ENCODE assay signal across 18 mouse cellular contexts in genomic region chr8:118290266-118290665, GRCm38 (mm10). TPM values are rescaled to one million over a fixed set of nuclear protein-coding genes. Genes with fewer than 3 reads are reported as not detected.
DNase-seq lines count a peak whose midpoint lies in the region; ATAC-seq and TF ChIP-seq lines count a peak whose summit lies in the region.
"Had no signal": no experiment of that assay in that cellular context is flagged by ENCODE, and none has a peak within 500 bp of the region (broad histone marks: within the 10 kb centered on the region; RNA-seq: fewer than 3 reads in every experiment).

No protein-coding gene starts in this region.

- 50% methylated on average over 6 of the region's 6 CpGs for WGBS in hindbrain, embryonic 13.5 days
- WGBS in hindbrain, embryonic 14.5 days, result 55% methylated on average over 6 of the region's 6 CpGs
- WGBS in heart, adult 2 months, result 18% methylated on average over 6 of the region's 6 CpGs
- 67% methylated on average over 6 of the region's 6 CpGs for WGBS in intestine, embryonic 16.5 days

- H3K4me2 ChIP-seq in hindbrain, embryonic 13.5 days, result no peak overlapping the region
- no peak overlapping the region for H3K4me2 ChIP-seq in hindbrain, embryonic 14.5 days (replicated peaks)
- H3K4me2 ChIP-seq in intestine, embryonic 16.5 days (ENCODE audit: low read depth, low read length), result no peak overlapping the region
- H3K4me2 ChIP-seq: embryonic facial prominence, embryonic 13.5 days; forebrain, embryonic 12.5 days; midbrain, embryonic 15.5 days; neural tube, embryonic 12.5 days had no signal

- no peak overlapping the region; the same call in 1 of the 2 replicates for H3K27ac ChIP-seq in hindbrain, embryonic 13.5 days
- H3K27ac ChIP-seq in hindbrain, embryonic 14.5 days, result no peak overlapping the region
- H3K27ac ChIP-seq in heart, adult 2 months, result peak overlapping the region; percentile 91
- H3K27ac ChIP-seq in intestine, embryonic 16.5 days (ENCODE audit: low read length), result no peak overlapping the region
- H3K27ac ChIP-seq: embryonic facial prominence, embryonic 13.5 days; forebrain, embryonic 12.5 days; left cerebral cortex, adult 2 months; midbrain, embryonic 15.5 days; neural tube, embryonic 12.5 days had no signal

- H3K27me3 ChIP-seq in hindbrain, embryonic 13.5 days, result peaks cover 24% of the 10 kb centered on the region
- H3K27me3 ChIP-seq in hindbrain, embryonic 14.5 days (ENCODE audit: control insufficient read depth, insufficient read depth, low read length), result no peaks in the 10 kb centered on the region
- H3K27me3 ChIP-seq in heart, adult 2 months (ENCODE audit: control insufficient read depth, insufficient read depth, low read length), result no peaks in the 10 kb centered on the region
- no peaks in the 10 kb centered on the region for H3K27me3 ChIP-seq in intestine, embryonic 16.5 days (replicated peaks; ENCODE audit: control insufficient read depth, insufficient read depth, low read length)
- H3K27me3 ChIP-seq: midbrain, embryonic 15.5 days had no signal

- H3K4me3 ChIP-seq in hindbrain, embryonic 13.5 days, result no peak overlapping the region
- H3K4me3 ChIP-seq in hindbrain, embryonic 14.5 days (replicated peaks; ENCODE audit: low read length), result no peak overlapping the region
- 0 out of 2 replicates have a peak overlapping the region, but pooled peaks have one; percentile 22 for H3K4me3 ChIP-seq in heart, adult 2 months
- H3K4me3 ChIP-seq in intestine, embryonic 16.5 days (ENCODE audit: low read length), result no peak overlapping the region
- H3K4me3 ChIP-seq: embryonic facial prominence, embryonic 13.5 days; forebrain, embryonic 12.5 days; left cerebral cortex, adult 2 months; midbrain, embryonic 15.5 days; neural tube, embryonic 12.5 days had no signal

- peak overlapping the region; percentile 35; the same call in 1 of the 2 replicates for H3K9ac ChIP-seq in hindbrain, embryonic 13.5 days
- no peak overlapping the region for H3K9ac ChIP-seq in hindbrain, embryonic 14.5 days
- no peak overlapping the region for H3K9ac ChIP-seq in heart, adult 2 months (ENCODE audit: low read depth, low read length)
- H3K9ac ChIP-seq in intestine, embryonic 16.5 days (ENCODE audit: low read depth, low read length), result no peak overlapping the region
- H3K9ac ChIP-seq: embryonic facial prominence, embryonic 13.5 days; forebrain, embryonic 12.5 days; midbrain, embryonic 15.5 days; neural tube, embryonic 12.5 days had no signal

- TF ChIP-seq CTCF in heart, adult 2 months (IDR thresholded peaks at IDR 0.05), result no peak

- 0 out of 2 replicates have a peak, but pooled peaks have one; percentile 33 for TF ChIP-seq POLR2A in heart, adult 2 months (IDR thresholded peaks at IDR 0.05; ENCODE audit: insufficient read depth, low read depth, low read length)

- TF ChIP-seq EP300 in heart, adult 2 months (IDR thresholded peaks at IDR 0.05; ENCODE audit: insufficient read depth, low read depth, low read length), result 0 out of 2 replicates have a peak, but pooled peaks have one; percentile 39

- intact Hi-C loops in heart, adult 2 months (cut with DNase I), result no loop called here
- intact Hi-C loops in heart, postnatal 25 days (cut with DNase I), result no loop called here

- peaks cover 40% of the 10 kb centered on the region for H3K4me1 ChIP-seq in hindbrain, embryonic 13.5 days (replicated peaks)
- peaks cover 8% of the 10 kb centered on the region; the same call in 1 of the 2 replicates for H3K4me1 ChIP-seq in hindbrain, embryonic 14.5 days (replicated peaks; ENCODE audit: control insufficient read depth, insufficient read depth, low read length)
- H3K4me1 ChIP-seq in heart, adult 2 months (ENCODE audit: control insufficient read depth, insufficient read depth, low read length), result peaks cover 27% of the 10 kb centered on the region
- peaks cover 8% of the 10 kb centered on the region; the same call in 1 of the 2 replicates for H3K4me1 ChIP-seq in intestine, embryonic 16.5 days (ENCODE audit: control insufficient read depth, insufficient read depth, low read length)

- H3K79me2 ChIP-seq in heart, adult 2 months (replicated peaks; ENCODE audit: control insufficient read depth, insufficient read depth, low read length), result no peaks in the 10 kb centered on the region; the same call in none of the 2 replicates

- no peaks in the 10 kb centered on the region for H3K9me3 ChIP-seq in hindbrain, embryonic 13.5 days
- no peaks in the 10 kb centered on the region for H3K9me3 ChIP-seq in hindbrain, embryonic 14.5 days (ENCODE audit: control insufficient read depth, low read length)
- H3K9me3 ChIP-seq in intestine, embryonic 16.5 days (ENCODE audit: control insufficient read depth, low read length), result no peaks in the 10 kb centered on the region
- H3K9me3 ChIP-seq: embryonic facial prominence, embryonic 13.5 days; forebrain, embryonic 12.5 days; midbrain, embryonic 15.5 days; neural tube, embryonic 12.5 days had no signal

- no peaks in the 10 kb centered on the region for H3K36me3 ChIP-seq in hindbrain, embryonic 13.5 days
- no peaks in the 10 kb centered on the region for H3K36me3 ChIP-seq in hindbrain, embryonic 14.5 days (replicated peaks; ENCODE audit: control insufficient read depth, insufficient read depth)
- peaks cover 9% of the 10 kb centered on the region for H3K36me3 ChIP-seq in heart, adult 2 months (ENCODE audit: control insufficient read depth, insufficient read depth, low read length)
- H3K36me3 ChIP-seq in intestine, embryonic 16.5 days (ENCODE audit: control insufficient read depth, insufficient read depth, low read length), result no peaks in the 10 kb centered on the region
- H3K36me3 ChIP-seq: embryonic facial prominence, embryonic 13.5 days; forebrain, embryonic 12.5 days; midbrain, embryonic 15.5 days; neural tube, embryonic 12.5 days had no signal

- no peak for ATAC-seq in hindbrain, embryonic 13.5 days (ENCODE audit: low FRiP score)
- ATAC-seq in hindbrain, embryonic 14.5 days (ENCODE audit: low FRiP score), result no peak
- ATAC-seq in intestine, embryonic 16.5 days, result no peak
- ATAC-seq: CD4-positive, CD25-positive, alpha-beta regulatory T cell, adult 4 months; midbrain, embryonic 15.5 days had no signal

- DNase-seq in hindbrain, embryonic 14.5 days (ENCODE audit: low spot score), result no peak
- peak; percentile 67 for DNase-seq in 3T3-L1 (ENCODE audit: low read depth, low spot score)
- peak; percentile 38 to 64 for DNase-seq in heart, adult 2 months
- DNase-seq in heart, postnatal 25 days (ENCODE audit: low spot score), result peak; percentile 31
- DNase-seq in thymus, postnatal 0 days (ENCODE audit: low spot score), result no peak
- DNase-seq in kidney, adult 9 months, result no peak
- DNase-seq: cerebellum, adult 11 months; kidney, adult 8-10 months; lung, adult 18-20 months had no signal

RNA-seq across cellular contexts. Expression of gene Cdh13, which starts 6.7 kb away (rescaled TPM):
- polyA plus RNA-seq in hindbrain, embryonic 13.5 days (2015; fragmentation: Nextera tagmentation; extraction: Ambion mirVana), result 59.2 and 68.3 TPM in 2 replicates
- polyA plus RNA-seq in hindbrain, embryonic 14.5 days (2014; fragmentation: Nextera tagmentation; extraction: Ambion mirVana), result 134 and 166 TPM in 2 replicates
- total RNA-seq in heart, adult 2 months (2021), result 100 to 1,000 TPM; 162 to 163 TPM
- polyA plus RNA-seq in heart, adult 2 months (2012; rRNA removed), result 172 and 217 TPM in 2 replicates
- total RNA-seq in heart, postnatal 25 days (2021), result 100 to 1,000 TPM; 147 to 186 TPM
- polyA plus RNA-seq in intestine, embryonic 16.5 days (2015; fragmentation: Nextera tagmentation; extraction: Ambion mirVana), result 6.5 and 7.5 TPM in 2 replicates
- polyA plus RNA-seq in thymus, postnatal 0 days (2015; fragmentation: Nextera tagmentation; extraction: Ambion mirVana), result 3.0 TPM in 2 replicates
- total RNA-seq: hematopoietic stem cell, adult 5-6 weeks had no signal

Comparison
In these comparisons a context has a peak if more than half of its experiments do, and no peak if none do; other contexts are left out.
1. DNase-seq: peak in 3T3-L1 (single experiment), heart, adult 2 months (2 of 2) and heart, postnatal 25 days (single experiment); none in hindbrain, embryonic 14.5 days (single experiment), thymus, postnatal 0 days (single experiment) and kidney, adult 9 months (single experiment).